Mouse (Mus musculus): Measurements from ENCODE around the gene Zbtb20. TPM values are rescaled to one million over a fixed set of nuclear protein-coding genes. Genes with fewer than 3 reads are reported as not detected.

Gene Zbtb20
- total RNA-seq, 4 experiments from 2014 or later: 199 to 236 (median 206) TPM

Small RNA genes within 50 kb of the gene (microRNA-seq; reads per million reads assigned to microRNA genes)
- gene Mir568: 0.84 reads per million

Data from heart, adult 8-10 months (tissue).